Mouse (Mus musculus) intestine, embryonic 16.5 days (tissue): Measurements from ENCODE around the gene Rasd2. TPM values are rescaled to one million over a fixed set of nuclear protein-coding genes. Genes with fewer than 3 reads are reported as not detected.

Experiments used
- ATAC-seq: fragments of 200-750 bp; cut with Nextera tagmentation; 2 replicates; pipeline ENCODE4 v1.8.0; 2017; ENCODE audit warnings: moderate TSS enrichment, moderate library complexity
- H3K27ac ChIP-seq: fragments of 300-500 bp; sonication (generic); 2 replicates; pipeline ENCODE4 v1.5.1; 2014; ENCODE audit warnings: mild to moderate bottlenecking, low read length
- H3K27me3 ChIP-seq: fragments of 300-500 bp; sonication (generic); replicated peaks from 2 replicates; pipeline ENCODE4 v1.6.1; 2014; ENCODE audit warnings: low read length, control low read depth, mixed read lengths; ENCODE audit not compliant: control insufficient read depth, insufficient read depth
- H3K36me3 ChIP-seq: fragments of 300-500 bp; sonication (generic); 2 replicates; pipeline ENCODE4 v1.6.1; 2014; ENCODE audit warnings: low read length, control low read depth; ENCODE audit not compliant: control insufficient read depth, insufficient read depth
- H3K4me1 ChIP-seq: fragments of 300-500 bp; sonication (generic); 2 replicates; pipeline ENCODE4 v1.6.1; 2014; ENCODE audit warnings: low read length, control low read depth, mixed read lengths; ENCODE audit not compliant: control insufficient read depth, insufficient read depth
- H3K4me2 ChIP-seq: fragments of 300-500 bp; sonication (generic); 2 replicates; pipeline ENCODE4 v1.6.1; 2014; ENCODE audit warnings: low read depth, low read length, control low read depth
- H3K4me3 ChIP-seq: fragments of 300-500 bp; sonication (generic); 2 replicates; pipeline ENCODE4 v1.5.1; 2014; ENCODE audit warnings: mild to moderate bottlenecking, low read length
- H3K9ac ChIP-seq: fragments of 300-500 bp; sonication (generic); 2 replicates; pipeline ENCODE4 v1.6.1; 2014; ENCODE audit warnings: low read depth, low read length
- H3K9me3 ChIP-seq: fragments of 300-500 bp; sonication (generic); 2 replicates; pipeline ENCODE4 v1.6.1; 2016; ENCODE audit warnings: low read length, control low read depth; ENCODE audit not compliant: control insufficient read depth
- WGBS: fragments of 180-500 bp; shearing (Covaris S2); extraction: QIAGEN DNeasy Blood & Tissue Kit; methylation state at CpG from one replicate; pipeline ENCODE4 v1.1.7; 2014; 5-methylcytosine and 5-hydroxymethylcytosine counted together
- polyA plus RNA-seq: library from polyadenylated mRNA; unstranded; fragments of >200 nt; fragmentation: Nextera tagmentation; extraction: Ambion mirVana; gene quantifications from 2 replicates; pipeline ENCODE4 v1.2.1, GENCODE M21; 2015

The Rasd2 gene
- polyA plus RNA-seq, 1 experiment from 2014 or later: 1.8 TPM

DNA sequence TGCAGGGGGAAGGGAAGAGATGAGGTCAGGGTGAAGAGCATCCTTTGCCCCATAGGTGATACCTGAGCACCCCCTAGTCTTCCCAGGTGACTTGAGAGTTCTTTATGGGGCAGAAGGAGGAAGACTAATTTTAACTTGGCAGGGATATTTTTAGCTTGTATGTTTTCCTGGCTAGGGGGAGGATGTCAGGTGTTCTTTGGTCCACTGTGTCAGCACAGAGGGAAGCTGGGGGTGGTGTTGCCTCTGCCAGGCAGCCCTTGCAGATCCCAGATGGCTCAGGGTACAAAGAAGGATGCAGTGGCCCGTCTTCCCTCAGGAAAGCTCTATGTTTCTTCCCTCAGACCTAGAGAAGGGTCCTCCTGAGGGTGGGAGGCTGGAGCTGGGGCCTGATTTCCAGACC, 13.8 kb upstream of the Rasd2 start:
- H3K9ac ChIP-seq: no peak overlapping the region
- no peak overlapping the region for H3K4me3 ChIP-seq
- H3K27me3 ChIP-seq: no peaks in the 10 kb centered on the region
- H3K4me2 ChIP-seq: no peak overlapping the region
- no peak overlapping the region for H3K27ac ChIP-seq
- no peaks in the 10 kb centered on the region for H3K4me1 ChIP-seq
- WGBS: 62% methylated on average over 1 of the region's 1 CpGs
- no peaks in the 10 kb centered on the region for H3K36me3 ChIP-seq
- H3K9me3 ChIP-seq: no peaks in the 10 kb centered on the region
- ATAC-seq: no peak

DNA sequence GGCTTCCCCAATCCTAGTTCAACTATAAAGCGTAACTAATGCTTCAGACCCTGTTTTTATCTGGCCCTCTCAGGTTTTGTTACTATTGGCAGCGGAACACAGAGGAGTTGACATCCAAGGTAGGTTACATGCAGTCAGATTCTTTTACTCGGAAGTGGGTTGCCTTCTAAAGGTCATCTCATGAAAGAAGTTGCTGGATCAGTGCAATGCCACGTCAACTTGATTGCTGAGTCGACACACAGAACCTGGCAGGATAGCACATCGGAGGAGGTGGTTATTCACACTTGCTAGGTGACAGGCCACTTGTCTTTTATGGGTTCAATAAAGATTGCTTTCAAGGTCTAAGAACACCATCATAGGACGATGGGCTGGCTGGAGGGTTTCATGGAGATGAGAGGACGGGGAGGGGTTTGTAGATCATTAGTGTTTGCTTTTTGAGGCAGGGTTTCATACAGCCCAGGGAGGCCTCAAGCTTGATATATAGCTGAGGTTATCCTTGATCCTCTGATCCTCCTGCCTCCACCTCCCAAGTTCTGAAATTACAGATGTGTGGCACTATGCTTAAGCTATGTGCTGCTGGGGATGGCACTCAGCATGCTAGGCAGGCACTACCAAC, 11.6 kb upstream of the Rasd2 start:
- Histone ChIP-seq H3K4me3 (no peak overlapping the region), H3K36me3 (no peaks in the 10 kb centered on the region), H3K4me2 (no peak overlapping the region), H3K9me3 (no peaks in the 10 kb centered on the region), H3K27me3 (no peaks in the 10 kb centered on the region), H3K4me1 (no peaks in the 10 kb centered on the region), H3K27ac (no peak overlapping the region), H3K9ac (no peak overlapping the region)
- WGBS: 53% methylated on average over 8 of the region's 8 CpGs
- ATAC-seq: peak; percentile 63

GRCm38 (mm10) chr8:75202913-75203312, 10.8 kb upstream of the Rasd2 start:
- no peak for ATAC-seq

DNA sequence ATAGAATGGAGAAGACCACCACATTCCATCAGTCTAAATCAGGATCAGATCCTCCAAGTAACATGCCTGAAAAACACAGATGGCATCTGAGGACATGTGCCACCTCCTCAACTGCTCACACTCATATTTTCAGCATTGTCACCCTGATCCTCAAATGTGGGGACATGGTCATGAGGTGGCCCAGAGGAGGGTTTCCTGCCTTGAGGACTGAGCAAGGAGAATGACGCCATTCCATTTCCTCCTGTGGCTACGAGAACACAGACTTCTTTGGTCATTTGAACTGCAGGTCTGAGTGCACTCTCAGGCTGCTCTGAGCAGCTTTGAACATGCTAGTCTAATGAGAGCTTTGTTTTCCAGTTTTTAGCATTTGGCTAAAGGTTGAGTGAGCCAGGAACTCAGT, 10.3 kb upstream of the Rasd2 start:
- Histone ChIP-seq H3K4me3 (no peak overlapping the region), H3K4me1 (no peaks in the 10 kb centered on the region), H3K4me2 (no peak overlapping the region), H3K27me3 (no peaks in the 10 kb centered on the region), H3K9ac (no peak overlapping the region), H3K27ac (no peak overlapping the region), H3K36me3 (no peaks in the 10 kb centered on the region), H3K9me3 (no peaks in the 10 kb centered on the region)
- 80% methylated on average over 2 of the region's 2 CpGs for WGBS
- no peak for ATAC-seq

More at GRCm38 (mm10) chr8:75202913-75203312, 10.8 kb upstream of the Rasd2 start:
- Histone ChIP-seq H3K4me3 (no peak overlapping the region), H3K36me3 (no peaks in the 10 kb centered on the region), H3K27me3 (no peaks in the 10 kb centered on the region), H3K27ac (no peak overlapping the region), H3K9ac (no peak overlapping the region), H3K9me3 (no peaks in the 10 kb centered on the region), H3K4me1 (no peaks in the 10 kb centered on the region), H3K4me2 (no peak overlapping the region)
- WGBS: 58% methylated on average over 3 of the region's 3 CpGs

- H3K9ac ChIP-seq: no peak overlapping the region
- H3K9me3 ChIP-seq: no peaks in the 10 kb centered on the region
- no peaks in the 10 kb centered on the region for H3K36me3 ChIP-seq
- ATAC-seq: no peak
- no peak overlapping the region for H3K4me3 ChIP-seq
- 85% methylated on average over 13 of the region's 13 CpGs for WGBS
- H3K27me3 ChIP-seq: no peaks in the 10 kb centered on the region
- no peak overlapping the region for H3K27ac ChIP-seq
- no peak overlapping the region for H3K4me2 ChIP-seq
- H3K4me1 ChIP-seq: no peaks in the 10 kb centered on the region
These were observed 9.4 kb upstream of the Rasd2 start for GRCm38 (mm10) chr8:75204190-75204868.

DNA sequence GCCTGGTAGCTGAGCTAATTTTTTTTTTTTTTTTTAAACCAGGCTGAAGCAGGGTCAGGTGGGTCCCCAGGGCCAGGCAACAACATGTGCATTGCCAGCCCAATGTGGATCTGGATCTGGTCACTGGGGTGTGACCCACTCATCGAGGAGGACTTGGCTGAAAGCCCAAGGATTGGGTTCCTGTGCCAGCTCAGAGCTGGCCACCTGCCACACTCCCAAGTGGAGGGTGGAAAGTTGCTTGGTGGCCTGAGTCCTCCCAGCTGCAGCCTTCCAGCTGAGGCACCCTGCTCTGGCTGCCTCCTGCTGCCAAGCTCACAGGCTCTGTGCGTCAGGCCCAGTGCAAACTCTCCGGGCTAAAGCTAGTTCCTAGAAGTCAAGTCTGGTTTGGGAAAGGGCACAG, 2.3 kb upstream of the Rasd2 start:
- Histone ChIP-seq H3K4me2 (no peak overlapping the region), H3K36me3 (no peaks in the 10 kb centered on the region), H3K9ac (no peak overlapping the region), H3K4me1 (peaks cover 15% of the 10 kb centered on the region), H3K4me3 (no peak overlapping the region), H3K27me3 (peaks cover 33% of the 10 kb centered on the region), H3K27ac (no peak overlapping the region), H3K9me3 (no peaks in the 10 kb centered on the region)
- no peak for ATAC-seq
- 60% methylated on average over 3 of the region's 3 CpGs for whole genome bisulfite sequencing

DNA sequence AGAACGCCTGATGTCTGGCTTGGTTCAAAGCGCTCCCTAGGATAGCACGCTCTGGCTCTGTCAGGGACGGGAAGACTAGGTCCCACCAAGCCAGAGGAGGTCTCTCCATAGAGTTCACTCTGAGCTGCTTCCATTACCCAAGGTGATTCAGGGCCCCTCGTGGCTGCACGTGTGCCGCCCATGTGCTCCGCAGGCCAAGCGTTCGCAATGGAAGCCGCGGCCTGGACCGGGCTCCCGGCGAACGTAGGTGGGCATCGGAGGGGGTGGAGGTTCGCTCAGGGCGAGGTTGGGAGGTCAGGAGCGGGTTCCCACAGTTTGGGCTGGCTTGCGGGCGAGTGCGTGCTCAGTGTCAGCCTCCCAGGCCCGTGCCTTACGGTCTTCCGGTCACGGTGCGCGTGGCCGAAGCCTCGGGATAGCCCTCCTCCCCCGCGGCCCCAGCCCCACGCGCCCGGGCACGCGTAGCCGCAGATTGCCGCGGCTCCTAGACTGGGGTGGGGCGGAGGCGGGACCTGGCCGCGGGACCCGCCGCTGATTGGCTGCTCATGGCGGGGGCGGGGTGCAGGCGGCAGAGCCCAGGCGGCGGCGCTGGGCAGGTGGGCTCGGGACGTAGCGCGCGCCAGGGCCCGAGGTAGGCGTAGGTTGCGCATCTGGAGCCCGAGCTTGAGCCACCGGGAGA, 975 bp upstream of the Rasd2 start:
- H3K4me1 ChIP-seq: peaks cover 15% of the 10 kb centered on the region
- H3K4me3 ChIP-seq: peak overlapping the region; percentile 59
- H3K9ac ChIP-seq: peak overlapping the region; percentile 65
- no peaks in the 10 kb centered on the region for H3K36me3 ChIP-seq
- no peak overlapping the region for H3K27ac ChIP-seq
- WGBS: 2% methylated on average over 63 of the region's 63 CpGs
- peak overlapping the region; percentile 98 for H3K4me2 ChIP-seq
- peak; percentile 92 for ATAC-seq
- peaks cover 33% of the 10 kb centered on the region for H3K27me3 ChIP-seq
- no peaks in the 10 kb centered on the region for H3K9me3 ChIP-seq

- Histone ChIP-seq H3K4me2 (peak overlapping the region; percentile 98), H3K9ac (peak overlapping the region; percentile 65), H3K4me1 (peaks cover 15% of the 10 kb centered on the region), H3K36me3 (no peaks in the 10 kb centered on the region), H3K4me3 (peak overlapping the region; percentile 59), H3K27me3 (peaks cover 33% of the 10 kb centered on the region), H3K9me3 (no peaks in the 10 kb centered on the region), H3K27ac (no peak overlapping the region)
- 0% methylated on average over 36 of the region's 36 CpGs for WGBS
- ATAC-seq: peak; percentile 50
These were observed 465 bp upstream of the Rasd2 start for GRCm38 (mm10) chr8:75213307-75213651.

GRCm38 (mm10) chr8:75215046-75215445, 1.3 kb downstream of the Rasd2 start:
- Histone ChIP-seq H3K36me3 (no peaks in the 10 kb centered on the region), H3K4me2 (no peak overlapping the region), H3K9me3 (no peaks in the 10 kb centered on the region), H3K27me3 (peaks cover 33% of the 10 kb centered on the region), H3K27ac (no peak overlapping the region), H3K4me1 (peaks cover 15% of the 10 kb centered on the region), H3K9ac (no peak overlapping the region), H3K4me3 (no peak overlapping the region)
- ATAC-seq: no peak
- 70% methylated on average over 1 of the region's 1 CpGs for WGBS
